Mouse (Mus musculus): ENCODE data around the gene Cldn1. TPM values are rescaled to one million over a fixed set of nuclear protein-coding genes. Genes with fewer than 3 reads are reported as not detected.

Gene Cldn1
- total RNA-seq, 2 experiments from 2014 or later = 0.64 to 0.86 TPM

- DNase-seq (ENCODE audit: low spot score in 2 of 2) = no peak
- Histone ChIP-seq H3K4me3 (no peak overlapping the region), H3K27ac (no peak overlapping the region)
- TF ChIP-seq CTCF (conservative IDR thresholded peaks at IDR 0.05) = no peak
Measured at GRCm38 (mm10) chr16:26359619-26360018, 12.0 kb downstream of the Cldn1 start.

GRCm38 (mm10) chr16:26358898-26359297 lies 12.7 kb downstream of the Cldn1 start:
- no peak for DNase-seq (ENCODE audit: low spot score in 2 of 2)
- H3K27ac ChIP-seq = no peak overlapping the region
- TF ChIP-seq CTCF (conservative IDR thresholded peaks at IDR 0.05) = no peak

GRCm38 (mm10) chr16:26357863-26358780 lies 13.5 kb downstream of the Cldn1 start:
- no peak for TF ChIP-seq CTCF (conservative IDR thresholded peaks at IDR 0.05)
- Histone ChIP-seq H3K27ac (no peak overlapping the region), H3K4me3 (no peak overlapping the region)
- DNase-seq (ENCODE audit: low spot score in 2 of 2) = no peak

More at GRCm38 (mm10) chr16:26358898-26359297, 12.7 kb downstream of the Cldn1 start:
- H3K4me3 ChIP-seq = no peak overlapping the region

GRCm38 (mm10) chr16:26355513-26355912 lies 16.1 kb downstream of the Cldn1 start:
- H3K27ac ChIP-seq = no peak overlapping the region
- H3K4me3 ChIP-seq = no peak overlapping the region
- TF ChIP-seq CTCF (conservative IDR thresholded peaks at IDR 0.05) = no peak
- no peak for DNase-seq (ENCODE audit: low spot score in 2 of 2)

GRCm38 (mm10) chr16:26350786-26351185 lies 20.9 kb downstream of the Cldn1 start:
- no peak for DNase-seq (ENCODE audit: low spot score in 2 of 2)
- no peak for TF ChIP-seq CTCF (conservative IDR thresholded peaks at IDR 0.05)
- H3K4me3 ChIP-seq = no peak overlapping the region

GRCm38 (mm10) chr16:26348809-26349208 lies 22.8 kb downstream of the Cldn1 start:
- Histone ChIP-seq H3K27ac (no peak overlapping the region), H3K4me3 (no peak overlapping the region)
- TF ChIP-seq CTCF (conservative IDR thresholded peaks at IDR 0.05) = no peak
- no peak for DNase-seq (ENCODE audit: low spot score in 2 of 2)

More at GRCm38 (mm10) chr16:26350786-26351185, 20.9 kb downstream of the Cldn1 start:
- no peak overlapping the region for H3K27ac ChIP-seq

GRCm38 (mm10) chr16:26316281-26316680 lies 55.4 kb downstream of the Cldn1 start:
- no peak for TF ChIP-seq CTCF (conservative IDR thresholded peaks at IDR 0.05)
- no peak for DNase-seq (ENCODE audit: low spot score in 2 of 2)
- no peak overlapping the region for H3K27ac ChIP-seq
- no peak overlapping the region for H3K4me3 ChIP-seq

- TF ChIP-seq CTCF (conservative IDR thresholded peaks at IDR 0.05) = no peak
- H3K27ac ChIP-seq = no peak overlapping the region
- peak; percentile 10 to 20 for DNase-seq (ENCODE audit: low spot score in 2 of 2)
- peak overlapping the region; percentile 18; the same call in 1 of the 2 replicates for H3K4me3 ChIP-seq
Measured at GRCm38 (mm10) chr16:26314815-26315214, 56.8 kb downstream of the Cldn1 start.

GRCm38 (mm10) chr16:26309402-26309801 lies 62.2 kb downstream of the Cldn1 start:
- TF ChIP-seq CTCF (conservative IDR thresholded peaks at IDR 0.05) = no peak
- Histone ChIP-seq H3K4me3 (no peak overlapping the region), H3K27ac (no peak overlapping the region)
- DNase-seq (ENCODE audit: low spot score in 2 of 2) = peak in 1 of 2 experiments; percentile 14

Other genes with a start within 250 kb of the Cldn1 start
- not detected for gene Cldn16, start 91.3 kb upstream of the Cldn1 start, total RNA-seq (2021)
- gene Tmem207, start 154.9 kb upstream of the Cldn1 start, total RNA-seq (2021) = not detected
- 10 to 100 TPM; 70.2 to 79.1 TPM for gene Il1rap, start 209.9 kb upstream of the Cldn1 start, total RNA-seq (2021)

All from layer of hippocampus, adult 2 months (tissue).